Mouse (Mus musculus): ENCODE data around the gene Ercc6l.
"Not testable (repeated sequence)": the region's sequence is repeated elsewhere in the genome, so short reads cannot be mapped to it uniquely, and the experiment has no call there.

Gene Ercc6l

DNA sequence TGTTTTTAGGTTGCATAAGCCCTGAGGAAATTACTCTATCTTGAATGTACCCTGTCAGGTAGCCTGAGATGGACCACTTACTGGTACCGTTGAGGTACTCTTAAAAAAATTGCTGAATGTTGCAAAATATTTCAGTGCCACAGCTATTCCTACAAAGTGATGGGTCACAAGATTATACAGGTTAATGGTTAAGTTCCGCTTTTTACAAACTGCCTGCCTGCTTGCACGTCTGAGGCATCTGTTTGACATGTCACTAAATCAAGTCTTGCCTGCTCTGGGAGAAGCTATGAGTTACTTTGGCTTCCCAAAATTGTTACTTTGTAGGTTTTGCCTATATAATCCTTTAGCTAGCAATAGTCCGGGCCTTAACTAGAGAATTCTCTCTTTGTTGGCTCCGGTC is 47.5 kb downstream of the Ercc6l start:
- DNase-seq (ENCODE audit: low read depth, low spot score) = not testable (repeated sequence)

DNA sequence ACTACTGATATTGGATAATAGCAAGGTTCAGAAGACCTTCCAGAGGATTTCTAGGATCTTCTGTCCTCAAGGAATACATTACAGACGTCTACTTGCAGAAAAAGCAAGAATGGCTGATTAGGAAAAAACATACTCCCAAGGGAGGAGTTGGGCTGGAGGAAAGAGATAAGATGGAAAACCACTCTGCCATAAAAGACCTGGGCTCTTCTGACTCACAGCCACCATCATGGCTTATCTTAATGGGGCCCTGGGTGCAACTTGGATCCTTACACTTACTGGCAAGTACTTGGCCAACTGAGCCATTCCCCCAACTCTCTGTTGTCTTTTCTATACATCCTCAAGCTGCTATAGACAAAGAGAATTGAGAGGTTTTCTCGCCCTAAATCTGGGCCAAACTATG is 53.1 kb downstream of the Ercc6l start:
- not testable (repeated sequence) for DNase-seq (ENCODE audit: low read depth, low spot score)

DNA sequence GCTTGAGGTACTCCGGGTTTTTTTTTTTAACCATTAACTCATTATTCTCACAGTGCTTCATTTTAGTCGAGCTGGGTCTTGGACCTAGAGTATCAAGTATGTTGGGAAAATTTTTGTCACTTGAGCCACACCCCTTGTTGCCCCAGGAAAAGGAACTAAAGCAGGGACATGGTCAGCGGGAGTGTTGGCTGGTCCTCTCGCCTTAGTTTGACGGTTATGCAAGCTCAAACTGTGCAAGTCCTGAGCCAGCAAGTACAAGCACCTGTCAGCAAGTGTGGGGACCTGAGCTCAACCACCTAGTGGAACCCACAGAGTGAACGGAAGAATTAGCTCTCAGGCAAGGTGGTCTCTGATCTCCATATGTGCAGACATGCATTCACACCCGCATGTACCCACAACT is 55.0 kb downstream of the Ercc6l start:
- DNase-seq (ENCODE audit: low read depth, low spot score) = no peak

DNA sequence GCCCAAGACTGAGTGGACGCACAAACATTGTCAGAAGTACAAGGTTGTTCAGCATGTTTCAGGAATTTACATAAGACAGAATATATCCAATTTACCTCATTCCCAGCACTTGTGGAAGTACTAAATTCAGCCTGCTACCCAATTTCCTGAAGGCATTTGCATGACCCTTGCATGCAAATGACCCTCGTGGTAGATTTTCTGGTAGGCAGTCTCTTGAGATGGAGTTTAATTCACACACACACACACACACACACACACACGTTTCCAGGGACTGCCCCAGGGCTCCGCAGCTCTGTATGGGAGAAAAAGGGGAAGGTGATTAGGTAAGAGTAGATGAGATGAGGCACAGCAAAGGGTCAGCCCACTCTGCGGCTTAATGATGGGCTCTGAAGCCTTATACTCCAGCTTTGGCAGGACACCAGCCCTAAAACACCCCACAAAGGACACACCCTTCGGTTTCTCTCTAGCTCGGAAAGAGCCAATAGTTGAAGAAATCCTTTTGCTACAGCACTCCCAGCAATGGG is 62.4 kb downstream of the Ercc6l start:
- DNase-seq (ENCODE audit: low read depth, low spot score) = no peak

Measured in ES-CJ7 (cell line).